Mouse (Mus musculus) heart, adult 2 months (tissue): ENCODE measurements at regions not wholly inside any gene's neighbourhood (a gene's known extent, or its start where the extent isn't known, plus 50 kb on each side); places are given as distances from the start of the nearest gene placed in this dataset.

Experiments used
- CTCF ChIP-seq: fragments of 200-600 bp; IDR thresholded peaks from 2 replicates; pipeline ENCODE4 v1.8.1; 2022; ENCODE audit warnings: antibody characterized with exemption, mild to moderate bottlenecking, moderate library complexity
- EP300 ChIP-seq: fragments of 200-500 bp; IDR thresholded peaks from 2 replicates; pipeline ENCODE4 v1.6.1; 2011; ENCODE audit warnings: low read depth, low read length, control low read depth; ENCODE audit not compliant: insufficient read depth

GRCm38 (mm10) chr13:19911860-19912584, 88.0 kb upstream of the Gpr141 start:
- no peak for TF ChIP-seq CTCF
- no peak for TF ChIP-seq EP300
